Mouse (Mus musculus): Measurements from ENCODE around the gene Gns.

The Gns gene

DNA sequence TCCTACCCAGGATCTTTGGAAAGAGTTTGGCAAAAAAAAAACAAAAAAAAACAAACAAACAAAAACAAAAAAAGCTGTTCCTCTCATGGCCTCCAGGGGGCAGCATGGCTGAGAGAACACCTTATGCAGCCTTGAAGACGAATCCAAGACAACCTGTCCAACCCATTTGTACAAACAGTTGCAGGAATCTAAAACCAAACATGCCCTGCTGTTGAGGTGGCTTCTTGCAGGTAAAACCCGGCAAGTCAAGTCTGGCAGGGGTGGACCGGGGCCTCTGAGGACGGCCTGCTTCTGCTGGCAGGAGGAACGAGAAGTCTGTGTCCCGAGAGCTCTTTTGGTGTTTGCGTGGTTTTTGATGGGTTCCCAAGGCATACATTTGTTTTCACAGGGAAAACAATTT, 44.8 kb downstream of the Gns start:
- peak; percentile 54 for DNase-seq

DNA sequence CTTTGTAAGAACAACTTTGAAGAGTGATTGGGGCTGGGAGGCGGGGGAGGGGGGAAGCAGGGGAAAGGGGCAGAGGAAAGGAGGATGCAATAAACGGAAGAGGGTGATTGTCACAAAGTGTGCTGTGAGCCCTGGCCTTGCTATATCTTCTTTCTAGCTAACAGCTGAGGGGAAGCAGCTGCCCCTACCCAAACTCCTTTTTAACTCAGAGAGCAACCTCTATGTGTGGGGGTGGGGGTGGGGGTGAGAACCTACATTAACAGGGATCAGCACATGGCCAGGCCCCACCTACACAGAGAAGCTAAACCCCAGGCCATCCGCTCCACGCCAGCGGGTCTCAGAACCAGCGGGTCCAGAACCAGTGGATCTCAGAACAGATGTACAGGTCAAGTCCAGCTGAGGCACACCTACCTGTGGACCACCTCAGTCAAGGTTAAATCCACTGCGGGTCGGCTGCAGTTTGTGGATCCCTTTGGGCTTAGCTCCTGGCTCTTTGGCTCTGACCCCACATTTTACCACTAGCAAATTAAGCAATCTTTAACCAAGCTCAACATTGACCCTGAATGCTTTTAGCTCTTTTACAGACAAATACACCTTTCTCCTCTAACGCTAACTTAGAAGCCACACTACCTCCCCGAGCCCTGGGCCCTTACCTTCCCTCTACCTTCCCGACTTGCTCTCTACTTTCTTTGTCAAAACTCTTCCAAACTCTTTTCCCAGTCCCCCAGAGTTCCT, 47.0 kb downstream of the Gns start:
- no peak for DNase-seq

GRCm38 (mm10) chr10:121412824-121413223, 47.9 kb downstream of the Gns start:
- DNase-seq: no peak

DNA sequence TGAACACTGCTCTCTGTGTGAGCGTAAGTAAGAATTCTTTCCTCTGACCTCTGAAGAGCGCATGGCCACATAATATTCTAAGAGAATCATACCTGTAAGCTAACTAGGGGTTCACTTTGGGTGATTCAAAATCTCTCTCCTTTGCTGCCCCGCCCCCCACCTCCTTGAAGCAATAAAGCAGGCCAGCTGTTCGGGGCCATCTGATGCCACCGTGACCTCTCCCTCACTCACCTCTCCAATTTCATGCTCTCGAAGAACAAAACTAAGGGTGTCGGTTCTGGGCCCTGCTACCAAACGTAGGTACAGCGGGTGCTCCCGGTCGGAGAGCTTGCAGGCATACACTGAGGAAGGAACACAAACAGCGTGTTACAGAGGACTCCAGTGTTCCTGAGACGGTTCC, 49.2 kb downstream of the Gns start:
- no peak for DNase-seq

DNA sequence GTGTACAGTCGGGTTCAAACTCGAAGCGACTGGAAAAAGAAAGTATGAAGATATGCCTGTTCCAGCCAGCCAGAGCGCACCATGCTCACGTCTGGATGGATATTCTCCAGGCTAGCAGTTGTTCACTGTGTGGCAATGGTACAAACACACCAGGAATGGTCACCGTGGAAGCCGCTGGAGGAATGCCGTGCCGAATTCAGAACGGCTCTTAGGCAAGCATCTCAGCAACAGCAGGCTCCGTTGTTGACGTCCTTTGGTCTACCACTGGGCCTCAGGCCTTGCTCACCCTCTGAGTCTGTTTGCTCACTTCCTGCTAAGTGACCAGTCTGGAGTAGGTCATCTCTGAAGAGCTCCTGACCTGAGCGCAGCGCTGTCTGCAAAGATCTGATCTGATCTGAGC, 53.9 kb downstream of the Gns start:
- no peak for DNase-seq

DNA sequence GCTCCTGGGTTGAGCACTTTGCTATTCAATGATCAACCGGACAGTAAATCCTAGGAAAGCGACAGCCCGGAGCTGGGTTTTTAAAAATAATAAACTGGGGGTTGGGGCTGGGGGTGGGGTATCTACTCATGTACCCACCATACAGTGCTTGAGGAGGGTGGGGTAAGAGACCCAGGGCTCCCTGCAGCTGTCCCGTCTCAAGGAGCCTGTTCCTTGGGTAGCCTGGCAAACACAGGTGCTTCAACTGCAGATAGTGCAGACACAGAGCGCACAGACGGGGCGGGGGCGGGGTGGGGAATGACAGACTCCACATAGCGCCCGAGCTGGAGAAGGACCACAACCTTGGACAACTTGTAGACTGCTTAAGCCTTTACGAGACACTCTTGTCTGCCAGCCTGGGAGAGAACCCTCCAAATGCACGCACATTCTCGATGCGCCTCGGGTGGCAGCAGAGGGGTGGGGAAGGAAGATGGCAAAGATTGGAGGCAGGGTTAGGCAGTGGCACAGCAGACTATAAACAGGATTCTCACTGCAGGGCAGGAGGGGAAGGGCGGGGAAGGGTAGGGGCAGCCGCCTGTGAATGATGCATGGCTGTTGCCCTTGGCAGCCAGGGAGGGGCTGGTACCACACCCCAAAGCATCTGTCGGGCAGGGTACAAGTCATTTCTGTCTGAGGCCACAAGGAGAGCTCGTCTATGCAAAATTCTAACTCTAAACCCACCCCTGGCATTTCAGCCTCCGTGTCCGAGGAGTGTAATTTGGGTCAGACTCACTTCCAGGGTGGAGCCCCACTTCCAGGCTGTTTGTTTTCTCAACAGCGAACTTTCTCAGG, 55.0 kb downstream of the Gns start:
- DNase-seq: peak; percentile 64

- no peak for DNase-seq
These were observed 56.1 kb downstream of the Gns start for GRCm38 (mm10) chr10:121421023-121421422.

- no peak for DNase-seq
These were observed 56.9 kb downstream of the Gns start for GRCm38 (mm10) chr10:121421657-121422290.

- DNase-seq: no peak
These were observed 57.4 kb downstream of the Gns start for GRCm38 (mm10) chr10:121422294-121422693.

DNA sequence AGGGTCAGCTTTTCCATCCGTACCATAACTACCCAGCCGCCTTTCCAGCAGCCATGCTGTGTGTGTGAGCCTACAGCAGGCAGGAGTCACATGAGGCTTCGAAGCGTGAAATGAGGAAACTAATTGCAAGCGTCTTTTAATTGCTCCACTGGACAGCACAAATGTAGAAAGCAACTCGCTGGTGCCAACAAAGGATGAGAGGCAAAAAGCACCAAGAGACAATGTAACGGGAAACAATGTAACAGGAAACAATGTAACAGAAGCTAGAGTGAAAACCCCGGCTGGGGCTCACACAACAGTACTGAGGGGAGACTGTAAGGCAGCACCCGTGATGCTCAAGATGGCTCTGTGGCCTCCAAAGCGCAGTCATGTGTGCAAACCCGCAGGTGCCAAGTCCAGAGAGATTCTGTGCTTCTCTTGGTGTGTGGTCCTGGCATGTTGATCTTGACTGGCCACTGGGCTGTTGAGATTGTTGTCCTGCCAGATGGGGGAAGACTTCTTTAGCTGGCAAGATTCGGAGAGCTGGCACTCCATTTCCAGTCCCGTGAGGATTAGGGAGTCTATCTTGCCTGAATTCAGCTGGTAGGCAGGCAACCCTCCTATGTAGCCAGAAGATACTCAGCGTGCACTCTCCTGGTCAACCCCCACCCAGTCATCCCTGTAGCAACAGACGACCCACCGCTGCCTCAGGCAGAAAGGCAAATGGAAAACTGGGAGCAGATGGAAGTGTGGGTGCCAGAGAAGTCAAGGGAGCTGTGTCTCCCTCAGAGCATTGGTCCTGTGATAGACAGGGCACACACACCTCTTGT, 58.9 kb downstream of the Gns start:
- DNase-seq: no peak

GRCm38 (mm10) chr10:121424455-121424854, 59.6 kb downstream of the Gns start:
- DNase-seq: no peak

DNA sequence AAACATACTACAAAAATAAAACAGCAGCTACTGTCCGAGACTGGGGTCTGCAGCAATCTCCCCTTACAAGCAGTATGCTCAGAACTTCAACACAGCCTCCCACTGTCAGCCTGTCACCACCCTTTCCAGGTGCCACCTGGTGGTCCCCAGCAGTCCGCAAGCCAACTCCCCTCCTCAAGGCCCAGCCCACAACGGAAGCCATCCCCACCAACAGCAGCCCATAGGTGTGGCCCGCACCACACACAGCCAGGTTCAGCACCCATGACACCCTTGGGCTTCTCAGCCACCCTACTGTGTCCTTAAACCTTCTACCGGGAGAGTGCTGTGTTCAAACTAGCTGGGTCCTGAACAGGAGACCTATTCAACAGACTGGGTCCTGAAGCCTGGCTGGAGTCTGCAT, 60.2 kb downstream of the Gns start:
- DNase-seq: no peak

DNA sequence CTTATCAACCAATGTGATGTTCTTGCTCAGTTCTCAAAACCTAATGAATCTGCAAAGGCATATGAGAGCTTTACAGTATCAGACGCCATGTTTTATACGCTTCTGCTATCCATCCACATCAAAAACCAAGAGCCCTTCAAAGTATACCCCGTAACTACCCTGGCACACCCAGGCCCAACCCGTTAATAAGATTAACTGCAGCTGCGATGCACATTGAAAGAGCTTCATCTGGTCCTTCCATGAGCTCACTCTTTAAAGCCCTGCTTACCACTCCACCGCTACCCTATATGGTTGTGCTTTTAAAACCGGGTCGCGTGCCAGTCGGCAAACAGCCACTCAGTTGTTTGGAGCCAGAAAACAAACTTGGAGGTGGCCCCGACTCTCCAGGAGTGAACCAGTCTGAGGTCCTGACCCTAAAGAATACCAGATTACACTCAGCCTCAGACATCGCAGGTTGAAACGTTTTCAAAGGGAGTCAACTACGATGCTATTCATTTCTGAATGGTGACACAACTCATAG, 60.7 kb downstream of the Gns start:
- DNase-seq: no peak

- DNase-seq: no peak
These were observed 61.7 kb downstream of the Gns start for GRCm38 (mm10) chr10:121426458-121427070.

- peak; percentile 69 for DNase-seq
These were observed 62.2 kb downstream of the Gns start for GRCm38 (mm10) chr10:121427136-121427535.

GRCm38 (mm10) chr10:121428011-121428711, 63.3 kb downstream of the Gns start:
- no peak for DNase-seq

- DNase-seq: no peak
These were observed 64.2 kb downstream of the Gns start for GRCm38 (mm10) chr10:121429089-121429488.

DNA sequence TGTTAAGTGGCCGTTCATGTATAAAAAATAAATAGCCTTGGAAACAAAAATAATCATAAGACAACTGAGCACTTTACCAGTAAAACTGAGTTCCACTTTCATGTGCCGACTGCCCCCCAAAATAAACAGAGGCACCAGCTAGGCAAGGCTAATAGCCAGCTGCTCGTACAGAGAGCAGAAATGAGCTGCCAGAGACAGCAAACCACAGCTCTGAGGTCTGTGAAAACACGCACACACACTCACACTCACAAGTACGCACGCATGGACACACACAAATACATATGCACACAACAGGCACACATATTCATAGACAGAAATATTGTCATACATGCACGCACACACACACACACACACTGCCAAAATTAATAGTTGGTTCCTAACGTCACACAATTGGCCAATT, 64.7 kb downstream of the Gns start:
- DNase-seq: no peak

GRCm38 (mm10) chr10:121429981-121430682, 65.2 kb downstream of the Gns start:
- DNase-seq: no peak

GRCm38 (mm10) chr10:121430764-121431540, 66.1 kb downstream of the Gns start:
- DNase-seq: no peak
